In the genomic region with DNA sequence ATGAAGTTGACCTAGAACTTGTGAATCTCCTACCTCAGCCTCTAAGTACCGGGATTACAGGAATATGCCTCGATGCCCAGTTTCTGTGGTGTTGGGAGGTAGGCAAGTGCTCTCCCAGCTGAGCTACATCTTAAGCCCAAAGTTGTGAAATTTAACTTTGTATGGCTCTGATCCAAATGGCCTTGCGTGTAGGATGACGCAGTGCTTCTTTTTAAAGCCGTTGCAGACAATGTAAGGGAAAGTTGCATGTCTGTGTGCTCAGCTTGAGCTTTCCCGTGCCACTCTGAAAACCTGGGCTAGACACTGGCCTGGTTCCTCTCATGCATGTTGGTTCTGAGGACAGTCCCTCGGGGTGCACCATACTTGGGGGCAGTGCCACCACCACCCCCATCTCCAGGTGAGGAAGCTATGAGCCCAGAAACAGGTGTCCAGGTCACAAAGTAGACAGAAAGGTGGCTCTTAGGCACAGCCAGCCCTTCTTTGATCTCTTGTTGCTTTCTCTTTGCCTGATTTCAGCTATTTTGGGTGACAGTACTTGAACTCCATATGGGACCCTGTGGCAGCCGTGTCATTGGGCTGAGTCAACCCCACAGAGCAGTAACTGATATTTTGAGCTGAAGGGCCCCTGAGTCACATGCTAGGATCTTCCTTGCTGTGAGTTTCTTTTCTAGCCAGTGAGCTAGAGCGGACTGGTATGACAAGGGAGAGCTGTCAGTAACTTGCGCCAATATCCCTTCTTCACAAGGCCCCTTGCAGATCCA, we compare ENCODE assay signal across 8 mouse cellular contexts. TPM values are rescaled to one million over a fixed set of nuclear protein-coding genes. Genes with fewer than 3 reads are reported as not detected.
DNase-seq lines count a peak whose midpoint lies in the region; ATAC-seq and TF ChIP-seq lines count a peak whose summit lies in the region.

No protein-coding gene starts in this region.

- no peak for TF ChIP-seq EP300 in stomach, postnatal 0 days (optimal IDR thresholded peaks at IDR 0.05)

- WGBS in heart, embryonic 10.5 days: 65% methylated on average over 10 of the region's 10 CpGs
- WGBS in liver, embryonic 13.5 days (ENCODE audit: insufficient replicate concordance): 60% methylated on average over 10 of the region's 10 CpGs
- WGBS in stomach, postnatal 0 days: 51% methylated on average over 10 of the region's 10 CpGs

- peak overlapping the region; percentile 39 for H3K9ac ChIP-seq in liver, embryonic 13.5 days
- H3K9ac ChIP-seq in stomach, postnatal 0 days (ENCODE audit: low read length): peak overlapping the region; percentile 31

- ATAC-seq in liver, embryonic 13.5 days (ENCODE audit: low read depth): 0 out of 2 replicates have a peak, but pooled peaks have one; percentile 2
- no peak for ATAC-seq in stomach, postnatal 0 days (ENCODE audit: low FRiP score, low TSS enrichment)

- no peak for DNase-seq in heart, embryonic 10.5 days (ENCODE audit: low spot score)
- DNase-seq in heart, postnatal 25 days (ENCODE audit: low spot score): no peak
- DNase-seq in liver, embryonic 13.5 days: no peak
- no peak for DNase-seq in stomach, postnatal 0 days (ENCODE audit: low spot score)
- DNase-seq in urinary bladder, postnatal 10 days (ENCODE audit: low spot score): no peak
- no peak for DNase-seq in thymus, postnatal 14 days

- intact Hi-C loops in heart, postnatal 25 days (cut with DNase I): loop anchor here (5.0 kb wide), 1 partner anchor 38 kb away; the partner anchor contains the start of gene Eva1b

- H3K36me3 ChIP-seq in heart, embryonic 10.5 days: no peaks in the 10 kb centered on the region
- peaks cover 21% of the 10 kb centered on the region; the same call in 1 of the 2 replicates for H3K36me3 ChIP-seq in E14TG2a.4 (ENCODE audit: insufficient read depth, low read length)
- H3K36me3 ChIP-seq in liver, embryonic 13.5 days: no peaks in the 10 kb centered on the region
- H3K36me3 ChIP-seq in stomach, postnatal 0 days (ENCODE audit: control insufficient read depth, insufficient read depth, low read length): no peaks in the 10 kb centered on the region

- H3K27ac ChIP-seq in heart, embryonic 10.5 days: peak overlapping the region; percentile 83
- peak overlapping the region; percentile 90 for H3K27ac ChIP-seq in embryonic fibroblast, embryonic 13.5 days (ENCODE audit: insufficient read depth, low read length)
- peak overlapping the region; percentile 73 for H3K27ac ChIP-seq in liver, embryonic 13.5 days
- peak overlapping the region; percentile 90 for H3K27ac ChIP-seq in stomach, postnatal 0 days (replicated peaks)

- H3K4me3 ChIP-seq in heart, embryonic 10.5 days: peak overlapping the region; percentile 36
- H3K4me3 ChIP-seq in E14TG2a.4 (replicated peaks; ENCODE audit: low read length): peak overlapping the region; percentile 52
- H3K4me3 ChIP-seq in embryonic fibroblast, embryonic 13.5 days (ENCODE audit: insufficient read depth, low read length): no peak overlapping the region
- no peak overlapping the region for H3K4me3 ChIP-seq in liver, embryonic 13.5 days (replicated peaks)
- H3K4me3 ChIP-seq in stomach, postnatal 0 days (ENCODE audit: low read depth, low read length): no peak overlapping the region

- TF ChIP-seq CTCF in E14TG2a.4 (conservative IDR thresholded peaks at IDR 0.05; ENCODE audit: low read length): no peak
- TF ChIP-seq CTCF in embryonic fibroblast, embryonic 13.5 days (IDR thresholded peaks at IDR 0.05; ENCODE audit: borderline replicate concordance, insufficient read depth, low read length): no peak
- no peak for TF ChIP-seq CTCF in stomach, postnatal 0 days (IDR thresholded peaks at IDR 0.05; ENCODE audit: low read depth)

- peak overlapping the region; percentile 37 for H3K4me2 ChIP-seq in liver, embryonic 13.5 days
- peak overlapping the region; percentile 30 for H3K4me2 ChIP-seq in stomach, postnatal 0 days (replicated peaks; ENCODE audit: low read depth)

- no peaks in the 10 kb centered on the region for H3K9me3 ChIP-seq in heart, embryonic 10.5 days
- no peaks in the 10 kb centered on the region for H3K9me3 ChIP-seq in E14TG2a.4 (ENCODE audit: low read length)
- H3K9me3 ChIP-seq in liver, embryonic 13.5 days (replicated peaks): no peaks in the 10 kb centered on the region
- no peaks in the 10 kb centered on the region for H3K9me3 ChIP-seq in stomach, postnatal 0 days (ENCODE audit: control insufficient read depth, low read length)

- no peaks in the 10 kb centered on the region for H3K27me3 ChIP-seq in heart, embryonic 10.5 days (ENCODE audit: insufficient read depth, poor library complexity, severe bottlenecking)
- no peaks in the 10 kb centered on the region for H3K27me3 ChIP-seq in E14TG2a.4 (ENCODE audit: insufficient read depth, low read length)
- no peaks in the 10 kb centered on the region for H3K27me3 ChIP-seq in liver, embryonic 13.5 days
- H3K27me3 ChIP-seq in stomach, postnatal 0 days (ENCODE audit: control insufficient read depth, insufficient read depth, low read length): no peaks in the 10 kb centered on the region

- peaks cover 87% of the 10 kb centered on the region for H3K4me1 ChIP-seq in heart, embryonic 10.5 days
- peaks cover 94% of the 10 kb centered on the region for H3K4me1 ChIP-seq in E14TG2a.4 (replicated peaks; ENCODE audit: low read depth, low read length)
- peaks cover 47% of the 10 kb centered on the region for H3K4me1 ChIP-seq in embryonic fibroblast, embryonic 13.5 days (ENCODE audit: control insufficient read depth, insufficient read depth, low read length)
- H3K4me1 ChIP-seq in liver, embryonic 13.5 days (replicated peaks): peaks cover 86% of the 10 kb centered on the region
- H3K4me1 ChIP-seq in stomach, postnatal 0 days (replicated peaks; ENCODE audit: control insufficient read depth, insufficient read depth): peaks cover 13% of the 10 kb centered on the region; the same call in 1 of the 2 replicates

- no peak for TF ChIP-seq POLR2A in embryonic fibroblast, embryonic 13.5 days (IDR thresholded peaks at IDR 0.05; ENCODE audit: low read depth, low read length)

RNA-seq across cellular contexts. Expression of gene Stk40, which starts 6.0 kb away (rescaled TPM):
- polyA plus RNA-seq in heart, embryonic 10.5 days (2016; fragmentation: Nextera tagmentation; extraction: Ambion mirVana): 37.7 and 39.0 TPM in 2 replicates
- 10 to 100 TPM; 37.6 to 38.7 TPM for total RNA-seq in heart, postnatal 25 days (2021)
- polyA plus RNA-seq in embryonic fibroblast, embryonic 13.5 days (2011; ENCODE audit: insufficient read length, low read depth, missing spikeins): 26.4 and 34.1 TPM in 2 replicates
- 13.9 and 15.9 TPM in 2 replicates for polyA plus RNA-seq in liver, embryonic 13.5 days (2015; fragmentation: Nextera tagmentation; extraction: Ambion mirVana)
- polyA plus RNA-seq in stomach, postnatal 0 days (2015; fragmentation: Nextera tagmentation; extraction: Ambion mirVana): 17.3 and 20.2 TPM in 2 replicates

RNA-seq across cellular contexts. Expression of gene Lsm10, which starts 13.4 kb away (rescaled TPM):
- polyA plus RNA-seq in heart, embryonic 10.5 days (2016; fragmentation: Nextera tagmentation; extraction: Ambion mirVana): 47.5 and 47.7 TPM in 2 replicates
- 10 to 100 TPM; 10.7 to 12.1 TPM for total RNA-seq in heart, postnatal 25 days (2021)
- polyA plus RNA-seq in embryonic fibroblast, embryonic 13.5 days (2011; ENCODE audit: insufficient read length, low read depth, missing spikeins): 34.3 and 38.7 TPM in 2 replicates
- polyA plus RNA-seq in liver, embryonic 13.5 days (2015; fragmentation: Nextera tagmentation; extraction: Ambion mirVana): 31.1 and 31.3 TPM in 2 replicates
- polyA plus RNA-seq in stomach, postnatal 0 days (2015; fragmentation: Nextera tagmentation; extraction: Ambion mirVana): 41.8 and 46.5 TPM in 2 replicates

RNA-seq across cellular contexts. Expression of gene Eva1b, which starts 37.8 kb away (rescaled TPM):
- 26.3 and 39.5 TPM in 2 replicates for polyA plus RNA-seq in heart, embryonic 10.5 days (2016; fragmentation: Nextera tagmentation; extraction: Ambion mirVana)
- 10 to 100 TPM; 15.2 to 17.6 TPM for total RNA-seq in heart, postnatal 25 days (2021)
- 41.0 and 53.7 TPM in 2 replicates for polyA plus RNA-seq in embryonic fibroblast, embryonic 13.5 days (2011; ENCODE audit: insufficient read length, low read depth, missing spikeins)
- 11.8 and 13.3 TPM in 2 replicates for polyA plus RNA-seq in liver, embryonic 13.5 days (2015; fragmentation: Nextera tagmentation; extraction: Ambion mirVana)
- 39.7 and 39.9 TPM in 2 replicates for polyA plus RNA-seq in stomach, postnatal 0 days (2015; fragmentation: Nextera tagmentation; extraction: Ambion mirVana)

RNA-seq across cellular contexts. Expression of gene Oscp1, which starts 51.4 kb away (rescaled TPM):
- 8.2 and 9.1 TPM in 2 replicates for polyA plus RNA-seq in heart, embryonic 10.5 days (2016; fragmentation: Nextera tagmentation; extraction: Ambion mirVana)
- 1 to 10 TPM; 1.1 to 1.7 TPM for total RNA-seq in heart, postnatal 25 days (2021)
- 5.0 and 8.1 TPM in 2 replicates for polyA plus RNA-seq in embryonic fibroblast, embryonic 13.5 days (2011; ENCODE audit: insufficient read length, low read depth, missing spikeins)
- 1.4 and 1.5 TPM in 2 replicates for polyA plus RNA-seq in liver, embryonic 13.5 days (2015; fragmentation: Nextera tagmentation; extraction: Ambion mirVana)
- 3.6 and 5.1 TPM in 2 replicates for polyA plus RNA-seq in stomach, postnatal 0 days (2015; fragmentation: Nextera tagmentation; extraction: Ambion mirVana)

RNA-seq across cellular contexts. Expression of gene Sh3d21, which starts 53.5 kb away (rescaled TPM):
- 2.0 and 3.1 TPM in 2 replicates for polyA plus RNA-seq in heart, embryonic 10.5 days (2016; fragmentation: Nextera tagmentation; extraction: Ambion mirVana)
- total RNA-seq in heart, postnatal 25 days (2021): 1 to 10 TPM; 1.9 to 3.1 TPM
- 2.5 and 3.8 TPM in 2 replicates for polyA plus RNA-seq in embryonic fibroblast, embryonic 13.5 days (2011; ENCODE audit: insufficient read length, low read depth, missing spikeins)
- 0.82 and 1.3 TPM in 2 replicates for polyA plus RNA-seq in liver, embryonic 13.5 days (2015; fragmentation: Nextera tagmentation; extraction: Ambion mirVana)
- 8.4 and 12.0 TPM in 2 replicates for polyA plus RNA-seq in stomach, postnatal 0 days (2015; fragmentation: Nextera tagmentation; extraction: Ambion mirVana)

Comparison
In these comparisons a context has a peak if more than half of its experiments do, and no peak if none do; other contexts are left out.
1. H3K4me3 ChIP-seq: peak in heart, embryonic 10.5 days (single experiment) and E14TG2a.4 (single experiment); none in embryonic fibroblast, embryonic 13.5 days (single experiment), liver, embryonic 13.5 days (single experiment) and stomach, postnatal 0 days (single experiment).
2. Peak in every context shown above with its lines, with median percentiles within 50 percentile points of each other: H3K27ac ChIP-seq.